Mouse (Mus musculus) stomach, postnatal 0 days (tissue): ENCODE data around the gene Dpp4. TPM values are rescaled to one million over a fixed set of nuclear protein-coding genes. Genes with fewer than 3 reads are reported as not detected.

Source experiments
- ATAC-seq: fragments of 200-750 bp; cut with Nextera tagmentation; 2 replicates; pipeline ENCODE4 v1.8.0; 2017; ENCODE audit not compliant: low FRiP score, low TSS enrichment
- DNase-seq: peaks from one replicate; pipeline ENCODE4 v3.0.0-alpha.2; 2016; ENCODE audit warnings: low spot score
- H3K27ac ChIP-seq: fragments of 300-500 bp; sonication (generic); replicated peaks from 2 replicates; pipeline ENCODE4 v1.5.1; 2014; ENCODE audit warnings: mild to moderate bottlenecking, control low read depth
- H3K27me3 ChIP-seq: fragments of 300-500 bp; sonication (generic); 2 replicates; pipeline ENCODE4 v1.6.1; 2014; ENCODE audit warnings: low read length; ENCODE audit not compliant: control insufficient read depth, insufficient read depth
- H3K36me3 ChIP-seq: fragments of 300-500 bp; sonication (generic); 2 replicates; pipeline ENCODE4 v1.6.1; 2014; ENCODE audit warnings: low read length, mixed read lengths; ENCODE audit not compliant: control insufficient read depth, insufficient read depth
- H3K4me1 ChIP-seq: fragments of 300-500 bp; sonication (generic); replicated peaks from 2 replicates; pipeline ENCODE4 v1.6.1; 2014; ENCODE audit warnings: antibody characterized with exemption; ENCODE audit not compliant: control insufficient read depth, insufficient read depth
- H3K4me2 ChIP-seq: fragments of 300-500 bp; sonication (generic); replicated peaks from 2 replicates; pipeline ENCODE4 v1.6.1; 2014; ENCODE audit warnings: low read depth, mild to moderate bottlenecking, control low read depth, moderate library complexity
- H3K4me3 ChIP-seq: fragments of 300-500 bp; sonication (generic); 2 replicates; pipeline ENCODE4 v1.5.1; 2014; ENCODE audit warnings: low read depth, low read length, control low read depth
- H3K9ac ChIP-seq: fragments of 300-500 bp; sonication (generic); 2 replicates; pipeline ENCODE4 v1.6.1; 2014; ENCODE audit warnings: mild to moderate bottlenecking, low read length, control low read depth, mixed read lengths
- H3K9me3 ChIP-seq: fragments of 300-500 bp; sonication (generic); 2 replicates; pipeline ENCODE4 v1.6.1; 2016; ENCODE audit warnings: low read length; ENCODE audit not compliant: control insufficient read depth
- CTCF ChIP-seq: IDR thresholded peaks from 2 replicates; pipeline ENCODE4 v1.5.1; 2016; ENCODE audit warnings: antibody characterized with exemption, low read depth, mild to moderate bottlenecking, moderate library complexity
- EP300 ChIP-seq: optimal IDR thresholded peaks from 2 replicates; pipeline ENCODE3; 2016; ENCODE audit warnings: antibody characterized with exemption
- WGBS: fragments of 180-500 bp; shearing (Covaris S2); extraction: QIAGEN DNeasy Blood & Tissue Kit; methylation state at CpG from one replicate; pipeline ENCODE4 v1.1.7; 2014; 5-methylcytosine and 5-hydroxymethylcytosine counted together
- polyA plus RNA-seq: library from polyadenylated mRNA; unstranded; fragments of >200 nt; fragmentation: Nextera tagmentation; extraction: Ambion mirVana; gene quantifications from 2 replicates; pipeline ENCODE4 v1.2.1, GENCODE M21; 2015

Gene Dpp4
- polyA plus RNA-seq, 1 experiment from 2014 or later: 4.8 TPM

GRCm38 (mm10) chr2:62361514-62361913, 50.5 kb downstream of the Dpp4 start:
- Histone ChIP-seq H3K9me3 (no peaks in the 10 kb centered on the region), H3K27ac (no peak overlapping the region), H3K9ac (no peak overlapping the region), H3K4me2 (no peak overlapping the region), H3K4me3 (no peak overlapping the region), H3K36me3 (no peaks in the 10 kb centered on the region), H3K27me3 (no peaks in the 10 kb centered on the region), H3K4me1 (no peaks in the 10 kb centered on the region)
- WGBS: 69% methylated on average over 3 of the region's 3 CpGs
- DNase-seq: no peak
- ATAC-seq: no peak
- no peak for TF ChIP-seq EP300
- TF ChIP-seq CTCF: no peak

GRCm38 (mm10) chr2:62360872-62361271, 51.2 kb downstream of the Dpp4 start:
- TF ChIP-seq EP300 (no peak), CTCF (no peak)
- no peak overlapping the region for H3K4me3 ChIP-seq
- no peaks in the 10 kb centered on the region for H3K36me3 ChIP-seq
- H3K4me2 ChIP-seq: no peak overlapping the region
- no peaks in the 10 kb centered on the region for H3K9me3 ChIP-seq
- H3K4me1 ChIP-seq: no peaks in the 10 kb centered on the region
- ATAC-seq (no peak), DNase-seq (no peak)
- no peak overlapping the region for H3K27ac ChIP-seq
- 82% methylated on average over 6 of the region's 6 CpGs for WGBS
- no peak overlapping the region for H3K9ac ChIP-seq
- H3K27me3 ChIP-seq: no peaks in the 10 kb centered on the region

- no peak overlapping the region for H3K4me3 ChIP-seq
- TF ChIP-seq CTCF (no peak), EP300 (no peak)
- no peak overlapping the region for H3K9ac ChIP-seq
- no peaks in the 10 kb centered on the region for H3K4me1 ChIP-seq
- no peaks in the 10 kb centered on the region for H3K27me3 ChIP-seq
- no peak for DNase-seq
- H3K9me3 ChIP-seq: no peaks in the 10 kb centered on the region
- no peak overlapping the region for H3K27ac ChIP-seq
- 91% methylated on average over 7 of the region's 7 CpGs for WGBS
- H3K36me3 ChIP-seq: no peaks in the 10 kb centered on the region
- ATAC-seq: no peak
- no peak overlapping the region for H3K4me2 ChIP-seq
Measured at GRCm38 (mm10) chr2:62357259-62357658, 54.8 kb downstream of the Dpp4 start.

GRCm38 (mm10) chr2:62356606-62357005, 55.4 kb downstream of the Dpp4 start:
- TF ChIP-seq EP300: no peak
- TF ChIP-seq CTCF: no peak
- ATAC-seq (no peak), DNase-seq (no peak)
- Histone ChIP-seq H3K4me3 (no peak overlapping the region), H3K27ac (no peak overlapping the region), H3K4me1 (no peaks in the 10 kb centered on the region), H3K36me3 (no peaks in the 10 kb centered on the region), H3K9me3 (no peaks in the 10 kb centered on the region), H3K9ac (no peak overlapping the region), H3K27me3 (no peaks in the 10 kb centered on the region), H3K4me2 (no peak overlapping the region)
- 78% methylated on average over 14 of the region's 14 CpGs for WGBS

GRCm38 (mm10) chr2:62355766-62356165, 56.3 kb downstream of the Dpp4 start:
- no peak overlapping the region for H3K27ac ChIP-seq
- 74% methylated on average over 6 of the region's 6 CpGs for WGBS
- H3K4me3 ChIP-seq: no peak overlapping the region
- H3K4me1 ChIP-seq: no peaks in the 10 kb centered on the region
- no peaks in the 10 kb centered on the region for H3K9me3 ChIP-seq
- no peak for DNase-seq
- H3K27me3 ChIP-seq: no peaks in the 10 kb centered on the region
- no peaks in the 10 kb centered on the region for H3K36me3 ChIP-seq
- H3K4me2 ChIP-seq: no peak overlapping the region
- ATAC-seq: no peak
- TF ChIP-seq CTCF: no peak
- no peak for TF ChIP-seq EP300
- no peak overlapping the region for H3K9ac ChIP-seq

DNA sequence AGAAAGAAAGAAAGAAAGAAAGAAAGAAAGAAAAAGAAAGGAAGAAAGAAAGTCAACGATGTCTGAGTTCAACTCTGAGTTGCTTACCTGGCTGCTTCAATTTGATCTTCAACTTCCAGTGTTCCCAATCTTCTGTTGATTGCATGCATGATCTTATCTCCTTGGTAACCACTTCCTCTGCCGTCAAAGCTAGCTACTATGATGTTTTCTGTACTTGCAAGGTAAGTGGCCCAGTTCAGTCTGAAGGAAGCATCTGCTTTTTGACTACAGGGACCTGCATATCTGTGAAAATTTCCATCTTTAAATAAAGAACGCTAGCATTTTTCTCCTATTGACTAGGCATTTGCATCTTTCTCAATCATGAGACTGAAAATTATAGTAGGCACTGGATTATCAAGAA, 60.0 kb downstream of the Dpp4 start:
- Histone ChIP-seq H3K4me3 (no peak overlapping the region), H3K9me3 (no peaks in the 10 kb centered on the region), H3K4me2 (no peak overlapping the region), H3K27ac (no peak overlapping the region), H3K27me3 (no peaks in the 10 kb centered on the region), H3K4me1 (no peaks in the 10 kb centered on the region), H3K36me3 (no peaks in the 10 kb centered on the region), H3K9ac (no peak overlapping the region)
- 65% methylated on average over 3 of the region's 3 CpGs for WGBS
- ATAC-seq: no peak
- no peak for TF ChIP-seq CTCF
- no peak for TF ChIP-seq EP300
- DNase-seq: no peak
